Mouse (Mus musculus) embryonic facial prominence, embryonic 11.5 days (tissue): ENCODE data around the gene Bcl2l1. TPM values are rescaled to one million over a fixed set of nuclear protein-coding genes. Genes with fewer than 3 reads are reported as not detected.

Experiments used
- ATAC-seq: fragments of 200-750 bp; cut with Nextera tagmentation; replicated peaks from 2 replicates; pipeline ENCODE4 v1.8.0; 2017; ENCODE audit warnings: low read depth; ENCODE audit not compliant: insufficient number of reproducible peaks, low FRiP score, low TSS enrichment
- DNase-seq: peaks from one replicate; pipeline ENCODE4 v3.0.0-alpha.2; 2015; ENCODE audit warnings: low spot score
- H3K27ac ChIP-seq: fragments of 300-500 bp; sonication (generic); replicated peaks from 2 replicates; pipeline ENCODE4 v1.5.1; 2014; ENCODE audit warnings: mild to moderate bottlenecking, low read depth, low read length, control low read depth
- H3K27me3 ChIP-seq: fragments of 300-500 bp; sonication (generic); 2 replicates; pipeline ENCODE4 v1.6.1; 2014; ENCODE audit warnings: mild to moderate bottlenecking, low read length, moderate library complexity, mixed read lengths; ENCODE audit not compliant: control insufficient read depth, insufficient read depth
- H3K36me3 ChIP-seq: fragments of 300-500 bp; sonication (generic); replicated peaks from 2 replicates; pipeline ENCODE4 v1.6.1; 2014; ENCODE audit warnings: low read depth, mild to moderate bottlenecking, low read length, moderate library complexity, mixed read lengths; ENCODE audit not compliant: control insufficient read depth, insufficient read depth
- H3K4me1 ChIP-seq: fragments of 300-500 bp; sonication (generic); 2 replicates; pipeline ENCODE4 v1.6.1; 2014; ENCODE audit warnings: low read length, mixed read lengths; ENCODE audit not compliant: control insufficient read depth, insufficient read depth
- H3K4me2 ChIP-seq: fragments of 300-500 bp; sonication (generic); 2 replicates; pipeline ENCODE4 v1.6.1; 2014; ENCODE audit warnings: low read depth, mild to moderate bottlenecking, control low read depth, low read length, moderate library complexity
- H3K4me3 ChIP-seq: fragments of 300-500 bp; sonication (generic); 2 replicates; pipeline ENCODE4 v1.5.1; 2014; ENCODE audit warnings: low read depth, low read length, control low read depth
- H3K9ac ChIP-seq: fragments of 300-500 bp; sonication (generic); replicated peaks from 2 replicates; pipeline ENCODE4 v1.6.1; 2014; ENCODE audit warnings: mild to moderate bottlenecking, control low read depth, low read length
- H3K9me3 ChIP-seq: fragments of 300-500 bp; sonication (generic); replicated peaks from 2 replicates; pipeline ENCODE4 v1.6.1; 2016; ENCODE audit warnings: mild to moderate bottlenecking, low read length, inconsistent platforms, mixed read lengths; ENCODE audit not compliant: control insufficient read depth
- WGBS: fragments of 180-500 bp; shearing (Covaris S2); extraction: QIAGEN DNeasy Blood & Tissue Kit; methylation state at CpG from one replicate; pipeline ENCODE4 v1.1.7; 2014; 5-methylcytosine and 5-hydroxymethylcytosine counted together
- polyA plus RNA-seq: library from polyadenylated mRNA; unstranded; fragments of >200 nt; fragmentation: Nextera tagmentation; extraction: Ambion mirVana; gene quantifications from 2 replicates; pipeline ENCODE4 v1.2.1, GENCODE M21; 2014

The Bcl2l1 gene
- polyA plus RNA-seq: 100 and 107 TPM in 2 replicates

GRCm38 (mm10) chr2:152831019-152831878, at the start of gene Bcl2l1:
Gene Bcl2l1, minus strand, starts transcription at chr2:152831728.
- peak within 1 kb of the TSS; percentile 95 for H3K27ac ChIP-seq
- H3K4me2 ChIP-seq: peak within 1 kb of the TSS; percentile 57
- no peaks in the 10 kb centered on the region; the same call in 1 of the 2 replicates for H3K36me3 ChIP-seq
- peak within 1 kb of the TSS; percentile 72 for H3K4me3 ChIP-seq
- H3K9me3 ChIP-seq: no peaks in the 10 kb centered on the region
- ATAC-seq (peak; percentile 97), DNase-seq (peak; percentile 99)
- H3K4me1 ChIP-seq: peaks cover 5% of the 10 kb centered on the region
- under 1% methylated on average over 74 of the region's 74 CpGs for WGBS
- peak within 1 kb of the TSS; percentile 94 for H3K9ac ChIP-seq
- H3K27me3 ChIP-seq: no peaks in the 10 kb centered on the region

- Histone ChIP-seq H3K9ac (no peak overlapping the region), H3K4me3 (no peak overlapping the region), H3K36me3 (peaks cover 9% of the 10 kb centered on the region), H3K27me3 (no peaks in the 10 kb centered on the region), H3K27ac (no peak overlapping the region), H3K4me1 (no peaks in the 10 kb centered on the region), H3K9me3 (no peaks in the 10 kb centered on the region), H3K4me2 (no peak overlapping the region)
- ATAC-seq: no peak
- DNase-seq: no peak
- 91% methylated on average over 13 of the region's 13 CpGs for WGBS
These were observed 49.4 kb upstream of the Bcl2l1 start for GRCm38 (mm10) chr2:152880898-152881297.

GRCm38 (mm10) chr2:152878239-152878638, 46.7 kb upstream of the Bcl2l1 start:
- Histone ChIP-seq H3K4me1 (no peaks in the 10 kb centered on the region), H3K4me3 (no peak overlapping the region), H3K36me3 (peaks cover 6% of the 10 kb centered on the region), H3K27ac (no peak overlapping the region), H3K4me2 (no peak overlapping the region), H3K9me3 (no peaks in the 10 kb centered on the region), H3K9ac (no peak overlapping the region), H3K27me3 (no peaks in the 10 kb centered on the region)
- ATAC-seq: no peak
- 78% methylated on average over 3 of the region's 3 CpGs for WGBS
- DNase-seq: peak; percentile 39

GRCm38 (mm10) chr2:152863346-152863745, 31.8 kb upstream of the Bcl2l1 start:
- peaks cover 3% of the 10 kb centered on the region; the same call in 1 of the 2 replicates for H3K36me3 ChIP-seq
- 91% methylated on average over 6 of the region's 6 CpGs for WGBS
- no peak overlapping the region for H3K27ac ChIP-seq
- H3K27me3 ChIP-seq: no peaks in the 10 kb centered on the region
- no peaks in the 10 kb centered on the region for H3K9me3 ChIP-seq
- ATAC-seq: no peak
- no peak for DNase-seq
- no peak overlapping the region for H3K9ac ChIP-seq
- H3K4me2 ChIP-seq: no peak overlapping the region
- no peaks in the 10 kb centered on the region for H3K4me1 ChIP-seq
- no peak overlapping the region for H3K4me3 ChIP-seq

- H3K9ac ChIP-seq: no peak overlapping the region
- no peaks in the 10 kb centered on the region for H3K9me3 ChIP-seq
- no peak for DNase-seq
- no peak overlapping the region for H3K27ac ChIP-seq
- no peak overlapping the region for H3K4me2 ChIP-seq
- 79% methylated on average over 3 of the region's 3 CpGs for WGBS
- no peak for ATAC-seq
- no peaks in the 10 kb centered on the region for H3K4me1 ChIP-seq
- H3K27me3 ChIP-seq: no peaks in the 10 kb centered on the region
- H3K4me3 ChIP-seq: no peak overlapping the region
- peaks cover 6% of the 10 kb centered on the region; the same call in 1 of the 2 replicates for H3K36me3 ChIP-seq
These were observed 31.1 kb upstream of the Bcl2l1 start for GRCm38 (mm10) chr2:152862638-152863037.

GRCm38 (mm10) chr2:152861891-152862290, 30.4 kb upstream of the Bcl2l1 start:
- Histone ChIP-seq H3K4me1 (no peaks in the 10 kb centered on the region), H3K9me3 (no peaks in the 10 kb centered on the region), H3K27ac (no peak overlapping the region), H3K36me3 (peaks cover 6% of the 10 kb centered on the region; the same call in 1 of the 2 replicates), H3K9ac (no peak overlapping the region), H3K4me3 (no peak overlapping the region), H3K4me2 (no peak overlapping the region), H3K27me3 (no peaks in the 10 kb centered on the region)
- ATAC-seq (no peak), DNase-seq (no peak)
- 92% methylated on average over 1 of the region's 1 CpGs for WGBS

GRCm38 (mm10) chr2:152859501-152859900, 28.0 kb upstream of the Bcl2l1 start:
- Histone ChIP-seq H3K9me3 (no peaks in the 10 kb centered on the region), H3K4me1 (no peaks in the 10 kb centered on the region), H3K9ac (no peak overlapping the region), H3K4me3 (no peak overlapping the region), H3K36me3 (peaks cover 9% of the 10 kb centered on the region), H3K4me2 (no peak overlapping the region), H3K27me3 (no peaks in the 10 kb centered on the region), H3K27ac (no peak overlapping the region)
- 81% methylated on average over 3 of the region's 3 CpGs for WGBS
- no peak for DNase-seq
- ATAC-seq: no peak

- H3K4me2 ChIP-seq: peak overlapping the region; percentile 50
- H3K27ac ChIP-seq: peak overlapping the region; percentile 75; the same call in 1 of the 2 replicates
- 21% methylated on average over 2 of the region's 2 CpGs for WGBS
These were observed 16.9 kb upstream of the Bcl2l1 start for GRCm38 (mm10) chr2:152848466-152848865.

More at GRCm38 (mm10) chr2:152848466-152848865, 16.9 kb upstream of the Bcl2l1 start:
- no peaks in the 10 kb centered on the region for H3K36me3 ChIP-seq
- peak overlapping the region; percentile 89 for H3K4me3 ChIP-seq
- no peak for ATAC-seq
- no peaks in the 10 kb centered on the region for H3K9me3 ChIP-seq
- DNase-seq: no peak
- no peaks in the 10 kb centered on the region for H3K4me1 ChIP-seq
- peak overlapping the region; percentile 88 for H3K9ac ChIP-seq
- H3K27me3 ChIP-seq: no peaks in the 10 kb centered on the region
